Mouse (Mus musculus): ENCODE data around the gene Rap2a. TPM values are rescaled to one million over a fixed set of nuclear protein-coding genes. Genes with fewer than 3 reads are reported as not detected.

Rap2a gene
- polyA plus RNA-seq (2015; fragmentation: Nextera tagmentation; extraction: Ambion mirVana): 15.4 and 16.5 TPM in 2 replicates

GRCm38 (mm10) chr14:120477982-120478568 lies at the start of gene Rap2a:
Rap2a (plus strand) TSS chr14:120478444.
- no peaks in the 10 kb centered on the region for H3K36me3 ChIP-seq (ENCODE audit: insufficient read depth, low read length)
- H3K4me1 ChIP-seq (replicated peaks; ENCODE audit: insufficient read depth, low read length): no peaks in the 10 kb centered on the region
- DNase-seq (ENCODE audit: low spot score): peak; percentile 98
- no peaks in the 10 kb centered on the region for H3K9me3 ChIP-seq (replicated peaks; ENCODE audit: low read length)
- peak; percentile 92 for ATAC-seq (replicated peaks; ENCODE audit: low FRiP score, low read depth)
- TF ChIP-seq CTCF (IDR thresholded peaks at IDR 0.05; ENCODE audit: low read depth): no peak
- peak within 1 kb of the TSS; percentile 75 for H3K4me3 ChIP-seq (replicated peaks; ENCODE audit: low read depth, low read length)
- H3K9ac ChIP-seq (ENCODE audit: low read depth, low read length): peak within 1 kb of the TSS; percentile 83
- WGBS: under 1% methylated on average over 60 of the region's 78 CpGs
- H3K27me3 ChIP-seq (ENCODE audit: insufficient read depth, low read length): no peaks in the 10 kb centered on the region
- H3K4me2 ChIP-seq (ENCODE audit: low read length): peak within 1 kb of the TSS; percentile 93
- peak within 1 kb of the TSS; percentile 98 for H3K27ac ChIP-seq

- Histone ChIP-seq H3K4me2 (ENCODE audit: low read length) (no peak overlapping the region), H3K27ac (no peak overlapping the region), H3K27me3 (ENCODE audit: insufficient read depth, low read length) (no peaks in the 10 kb centered on the region), H3K9me3 (replicated peaks; ENCODE audit: low read length) (no peaks in the 10 kb centered on the region), H3K9ac (ENCODE audit: low read depth, low read length) (no peak overlapping the region), H3K4me1 (replicated peaks; ENCODE audit: insufficient read depth, low read length) (no peaks in the 10 kb centered on the region), H3K36me3 (ENCODE audit: insufficient read depth, low read length) (peaks cover 30% of the 10 kb centered on the region), H3K4me3 (replicated peaks; ENCODE audit: low read depth, low read length) (no peak overlapping the region)
- no peak for TF ChIP-seq CTCF (IDR thresholded peaks at IDR 0.05; ENCODE audit: low read depth)
- WGBS: 84% methylated on average over 5 of the region's 5 CpGs
- no peak for ATAC-seq (replicated peaks; ENCODE audit: low FRiP score, low read depth)
- DNase-seq (ENCODE audit: low spot score): no peak
Measured at GRCm38 (mm10) chr14:120428497-120428896, 49.7 kb upstream of the Rap2a start.

DNA sequence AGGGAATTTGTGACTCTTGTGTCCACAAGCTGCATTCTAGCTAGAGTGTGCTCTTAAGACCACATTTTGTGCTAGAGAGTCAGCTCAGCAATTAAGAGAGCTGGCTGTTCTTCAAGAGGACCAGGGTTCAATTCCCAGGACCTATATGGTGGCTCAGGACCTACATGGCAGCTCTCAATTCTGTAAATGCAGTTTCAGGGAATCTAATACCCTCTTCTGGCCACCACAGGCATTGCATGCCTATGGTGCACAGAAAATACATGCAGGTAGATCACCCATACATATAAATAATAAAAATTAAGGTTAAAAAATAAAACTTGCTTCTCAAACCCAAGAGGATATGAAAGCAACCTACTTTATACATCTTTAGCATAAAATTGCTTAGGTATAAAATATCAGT lies 45.5 kb upstream of the Rap2a start:
- DNase-seq (ENCODE audit: low spot score) (peak; percentile 18), ATAC-seq (replicated peaks; ENCODE audit: low FRiP score, low read depth) (no peak)
- Histone ChIP-seq H3K27ac (no peak overlapping the region), H3K36me3 (ENCODE audit: insufficient read depth, low read length) (no peaks in the 10 kb centered on the region), H3K27me3 (ENCODE audit: insufficient read depth, low read length) (no peaks in the 10 kb centered on the region), H3K4me1 (replicated peaks; ENCODE audit: insufficient read depth, low read length) (no peaks in the 10 kb centered on the region), H3K9ac (ENCODE audit: low read depth, low read length) (no peak overlapping the region), H3K4me3 (replicated peaks; ENCODE audit: low read depth, low read length) (no peak overlapping the region), H3K9me3 (replicated peaks; ENCODE audit: low read length) (no peaks in the 10 kb centered on the region), H3K4me2 (ENCODE audit: low read length) (no peak overlapping the region)
- peak; percentile 57 for TF ChIP-seq CTCF (IDR thresholded peaks at IDR 0.05; ENCODE audit: low read depth)

- TF ChIP-seq CTCF (IDR thresholded peaks at IDR 0.05; ENCODE audit: low read depth): no peak
- Histone ChIP-seq H3K36me3 (ENCODE audit: insufficient read depth, low read length) (no peaks in the 10 kb centered on the region), H3K4me2 (ENCODE audit: low read length) (no peak overlapping the region), H3K4me3 (replicated peaks; ENCODE audit: low read depth, low read length) (no peak overlapping the region), H3K4me1 (replicated peaks; ENCODE audit: insufficient read depth, low read length) (no peaks in the 10 kb centered on the region), H3K9ac (ENCODE audit: low read depth, low read length) (no peak overlapping the region), H3K27me3 (ENCODE audit: insufficient read depth, low read length) (no peaks in the 10 kb centered on the region), H3K27ac (no peak overlapping the region), H3K9me3 (replicated peaks; ENCODE audit: low read length) (no peaks in the 10 kb centered on the region)
- WGBS: 71% methylated on average over 8 of the region's 8 CpGs
- ATAC-seq (replicated peaks; ENCODE audit: low FRiP score, low read depth) (no peak), DNase-seq (ENCODE audit: low spot score) (no peak)
Measured at GRCm38 (mm10) chr14:120433931-120434398, 44.3 kb upstream of the Rap2a start.

DNA sequence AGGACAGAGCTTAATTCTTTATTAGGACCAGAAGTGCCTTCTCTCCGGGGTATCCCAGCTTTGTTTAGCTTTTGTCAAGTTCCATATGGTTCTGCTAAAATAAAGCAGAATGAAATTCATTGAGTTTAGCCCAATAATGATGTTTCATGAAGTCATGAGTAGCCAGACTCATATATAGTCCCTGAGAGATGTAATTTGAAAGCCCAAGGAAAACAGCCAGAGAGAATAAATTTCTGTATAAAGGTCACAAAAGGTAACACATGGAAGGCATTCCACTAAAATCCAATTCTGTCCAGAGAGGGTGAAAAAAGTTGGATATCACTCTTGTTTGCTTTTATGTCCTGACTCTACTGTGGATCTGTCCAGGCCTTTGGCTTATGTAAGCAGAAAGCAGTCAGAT lies 43.4 kb upstream of the Rap2a start:
- no peak overlapping the region for H3K4me2 ChIP-seq (ENCODE audit: low read length)
- H3K27me3 ChIP-seq (ENCODE audit: insufficient read depth, low read length): no peaks in the 10 kb centered on the region
- DNase-seq (ENCODE audit: low spot score) (no peak), ATAC-seq (replicated peaks; ENCODE audit: low FRiP score, low read depth) (no peak)
- no peaks in the 10 kb centered on the region for H3K4me1 ChIP-seq (replicated peaks; ENCODE audit: insufficient read depth, low read length)
- 74% methylated on average over 1 of the region's 1 CpGs for WGBS
- H3K27ac ChIP-seq: no peak overlapping the region
- TF ChIP-seq CTCF (IDR thresholded peaks at IDR 0.05; ENCODE audit: low read depth): no peak
- H3K9ac ChIP-seq (ENCODE audit: low read depth, low read length): no peak overlapping the region
- H3K36me3 ChIP-seq (ENCODE audit: insufficient read depth, low read length): no peaks in the 10 kb centered on the region
- no peak overlapping the region for H3K4me3 ChIP-seq (replicated peaks; ENCODE audit: low read depth, low read length)
- no peaks in the 10 kb centered on the region for H3K9me3 ChIP-seq (replicated peaks; ENCODE audit: low read length)

DNA sequence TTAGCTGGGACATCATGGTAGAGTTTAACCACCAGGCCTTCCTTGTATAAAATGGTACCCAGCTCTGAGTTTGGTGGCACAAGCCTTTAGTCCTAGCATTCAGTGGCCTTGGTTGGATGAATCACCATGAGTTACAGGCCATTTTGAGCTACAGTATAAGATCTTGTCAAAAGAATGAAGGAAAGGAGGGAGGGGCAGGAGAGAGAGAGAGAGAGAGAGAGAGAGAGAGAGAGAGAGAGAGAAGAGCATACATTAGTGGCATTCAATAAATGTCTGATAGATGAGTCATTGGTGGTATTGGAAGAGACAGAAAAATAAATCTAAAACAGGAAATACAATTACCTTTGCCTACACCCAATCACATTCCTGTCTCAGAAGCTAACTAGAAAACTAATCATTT lies 37.5 kb upstream of the Rap2a start:
- Histone ChIP-seq H3K36me3 (ENCODE audit: insufficient read depth, low read length) (no peaks in the 10 kb centered on the region), H3K27ac (no peak overlapping the region), H3K27me3 (ENCODE audit: insufficient read depth, low read length) (no peaks in the 10 kb centered on the region), H3K9ac (ENCODE audit: low read depth, low read length) (no peak overlapping the region), H3K4me3 (replicated peaks; ENCODE audit: low read depth, low read length) (no peak overlapping the region), H3K4me2 (ENCODE audit: low read length) (no peak overlapping the region), H3K9me3 (replicated peaks; ENCODE audit: low read length) (no peaks in the 10 kb centered on the region), H3K4me1 (replicated peaks; ENCODE audit: insufficient read depth, low read length) (no peaks in the 10 kb centered on the region)
- DNase-seq (ENCODE audit: low spot score) (no peak), ATAC-seq (replicated peaks; ENCODE audit: low FRiP score, low read depth) (no peak)
- TF ChIP-seq CTCF (IDR thresholded peaks at IDR 0.05; ENCODE audit: low read depth): no peak

DNA sequence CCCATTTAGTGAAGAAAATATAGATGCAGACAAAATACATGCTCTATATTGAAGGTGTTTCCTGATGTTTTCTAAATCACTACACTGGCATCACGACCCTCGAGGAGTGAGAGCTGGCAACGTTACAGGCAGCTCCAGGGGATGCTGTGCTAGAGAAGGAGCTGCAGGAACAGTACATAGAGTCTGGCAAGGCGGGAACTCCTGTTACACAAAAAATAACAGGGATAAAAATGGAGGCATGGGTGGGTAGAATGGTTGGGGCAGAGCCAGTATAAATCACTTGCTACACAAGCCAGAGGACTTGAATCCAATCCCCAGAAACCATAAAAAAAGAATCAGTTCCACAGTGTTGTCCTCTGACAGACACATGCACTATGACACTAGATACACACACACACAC lies 37.0 kb upstream of the Rap2a start:
- no peak for TF ChIP-seq CTCF (IDR thresholded peaks at IDR 0.05; ENCODE audit: low read depth)
- WGBS: 75% methylated on average over 4 of the region's 4 CpGs
- no peak for ATAC-seq (replicated peaks; ENCODE audit: low FRiP score, low read depth)

More for the DNA sequence above, 37.0 kb upstream of the Rap2a start:
- Histone ChIP-seq H3K4me3 (replicated peaks; ENCODE audit: low read depth, low read length) (no peak overlapping the region), H3K27ac (no peak overlapping the region), H3K9me3 (replicated peaks; ENCODE audit: low read length) (no peaks in the 10 kb centered on the region), H3K27me3 (ENCODE audit: insufficient read depth, low read length) (no peaks in the 10 kb centered on the region), H3K36me3 (ENCODE audit: insufficient read depth, low read length) (no peaks in the 10 kb centered on the region), H3K4me2 (ENCODE audit: low read length) (no peak overlapping the region), H3K9ac (ENCODE audit: low read depth, low read length) (no peak overlapping the region), H3K4me1 (replicated peaks; ENCODE audit: insufficient read depth, low read length) (no peaks in the 10 kb centered on the region)
- DNase-seq (ENCODE audit: low spot score): no peak
